Mouse (Mus musculus) stomach, postnatal 0 days (tissue): ENCODE measurements at regions not wholly inside any gene's neighbourhood (a gene's known extent, or its start where the extent isn't known, plus 50 kb on each side); places are given as distances from the start of the nearest gene placed in this dataset.

Experiments used
- ATAC-seq: fragments of 200-750 bp; cut with Nextera tagmentation; 2 replicates; pipeline ENCODE4 v1.8.0; 2017; ENCODE audit not compliant: low FRiP score, low TSS enrichment
- DNase-seq: peaks from one replicate; pipeline ENCODE4 v3.0.0-alpha.2; 2016; ENCODE audit warnings: low spot score
- H3K27ac ChIP-seq: fragments of 300-500 bp; sonication (generic); replicated peaks from 2 replicates; pipeline ENCODE4 v1.5.1; 2014; ENCODE audit warnings: mild to moderate bottlenecking, control low read depth
- H3K27me3 ChIP-seq: fragments of 300-500 bp; sonication (generic); 2 replicates; pipeline ENCODE4 v1.6.1; 2014; ENCODE audit warnings: low read length; ENCODE audit not compliant: control insufficient read depth, insufficient read depth
- H3K36me3 ChIP-seq: fragments of 300-500 bp; sonication (generic); 2 replicates; pipeline ENCODE4 v1.6.1; 2014; ENCODE audit warnings: low read length, mixed read lengths; ENCODE audit not compliant: control insufficient read depth, insufficient read depth
- H3K4me1 ChIP-seq: fragments of 300-500 bp; sonication (generic); replicated peaks from 2 replicates; pipeline ENCODE4 v1.6.1; 2014; ENCODE audit warnings: antibody characterized with exemption; ENCODE audit not compliant: control insufficient read depth, insufficient read depth
- H3K4me2 ChIP-seq: fragments of 300-500 bp; sonication (generic); replicated peaks from 2 replicates; pipeline ENCODE4 v1.6.1; 2014; ENCODE audit warnings: low read depth, mild to moderate bottlenecking, control low read depth, moderate library complexity
- H3K4me3 ChIP-seq: fragments of 300-500 bp; sonication (generic); 2 replicates; pipeline ENCODE4 v1.5.1; 2014; ENCODE audit warnings: low read depth, low read length, control low read depth
- H3K9ac ChIP-seq: fragments of 300-500 bp; sonication (generic); 2 replicates; pipeline ENCODE4 v1.6.1; 2014; ENCODE audit warnings: mild to moderate bottlenecking, low read length, control low read depth, mixed read lengths
- H3K9me3 ChIP-seq: fragments of 300-500 bp; sonication (generic); 2 replicates; pipeline ENCODE4 v1.6.1; 2016; ENCODE audit warnings: low read length; ENCODE audit not compliant: control insufficient read depth
- CTCF ChIP-seq: IDR thresholded peaks from 2 replicates; pipeline ENCODE4 v1.5.1; 2016; ENCODE audit warnings: antibody characterized with exemption, low read depth, mild to moderate bottlenecking, moderate library complexity
- EP300 ChIP-seq: optimal IDR thresholded peaks from 2 replicates; pipeline ENCODE3; 2016; ENCODE audit warnings: antibody characterized with exemption
- WGBS: fragments of 180-500 bp; shearing (Covaris S2); extraction: QIAGEN DNeasy Blood & Tissue Kit; methylation state at CpG from one replicate; pipeline ENCODE4 v1.1.7; 2014; 5-methylcytosine and 5-hydroxymethylcytosine counted together

GRCm38 (mm10) chr10:66951935-66952334 is 144.0 kb upstream of the Jmjd1c start:
- Histone ChIP-seq H3K9me3 (no peaks in the 10 kb centered on the region), H3K4me3 (no peak overlapping the region), H3K9ac (no peak overlapping the region), H3K36me3 (no peaks in the 10 kb centered on the region), H3K4me1 (0 out of 2 replicates have a peak, but pooled peaks cover 2% of the 10 kb centered on the region), H3K4me2 (no peak overlapping the region), H3K27ac (no peak overlapping the region), H3K27me3 (no peaks in the 10 kb centered on the region)
- WGBS, result 49% methylated on average over 9 of the region's 9 CpGs
- no peak for ATAC-seq
- no peak for TF ChIP-seq CTCF
- TF ChIP-seq EP300, result no peak
- no peak for DNase-seq

GRCm38 (mm10) chr10:66953248-66953975 is 142.5 kb upstream of the Jmjd1c start:
- ATAC-seq (no peak), DNase-seq (no peak)
- TF ChIP-seq CTCF (no peak), EP300 (no peak)
- WGBS, result 45% methylated on average over 10 of the region's 10 CpGs
- Histone ChIP-seq H3K9ac (no peak overlapping the region), H3K4me1 (0 out of 2 replicates have a peak, but pooled peaks cover 2% of the 10 kb centered on the region), H3K27me3 (no peaks in the 10 kb centered on the region), H3K27ac (no peak overlapping the region), H3K36me3 (no peaks in the 10 kb centered on the region), H3K4me3 (no peak overlapping the region), H3K9me3 (no peaks in the 10 kb centered on the region), H3K4me2 (no peak overlapping the region)

GRCm38 (mm10) chr10:66953976-66954505 is 141.9 kb upstream of the Jmjd1c start:
- Histone ChIP-seq H3K36me3 (no peaks in the 10 kb centered on the region), H3K27ac (no peak overlapping the region), H3K27me3 (no peaks in the 10 kb centered on the region), H3K4me1 (0 out of 2 replicates have a peak, but pooled peaks cover 2% of the 10 kb centered on the region), H3K9me3 (no peaks in the 10 kb centered on the region), H3K9ac (no peak overlapping the region), H3K4me2 (no peak overlapping the region), H3K4me3 (no peak overlapping the region)
- DNase-seq (no peak), ATAC-seq (no peak)
- 64% methylated on average over 4 of the region's 4 CpGs for WGBS
- TF ChIP-seq CTCF, result no peak
- no peak for TF ChIP-seq EP300

- no peak for TF ChIP-seq EP300
- no peak for TF ChIP-seq CTCF
- no peak for ATAC-seq
- Histone ChIP-seq H3K27me3 (no peaks in the 10 kb centered on the region), H3K9me3 (no peaks in the 10 kb centered on the region), H3K4me1 (0 out of 2 replicates have a peak, but pooled peaks cover 2% of the 10 kb centered on the region), H3K9ac (no peak overlapping the region), H3K36me3 (no peaks in the 10 kb centered on the region), H3K4me3 (no peak overlapping the region), H3K4me2 (no peak overlapping the region), H3K27ac (no peak overlapping the region)
- DNase-seq, result no peak
- WGBS, result 65% methylated on average over 5 of the region's 5 CpGs
Measured at GRCm38 (mm10) chr10:66955430-66955829, 140.5 kb upstream of the Jmjd1c start.

GRCm38 (mm10) chr10:66956619-66957018 is 139.3 kb upstream of the Jmjd1c start:
- Histone ChIP-seq H3K4me1 (0 out of 2 replicates have a peak, but pooled peaks cover 2% of the 10 kb centered on the region), H3K36me3 (no peaks in the 10 kb centered on the region), H3K4me3 (no peak overlapping the region), H3K27me3 (no peaks in the 10 kb centered on the region), H3K9ac (no peak overlapping the region), H3K9me3 (no peaks in the 10 kb centered on the region), H3K4me2 (no peak overlapping the region), H3K27ac (no peak overlapping the region)
- DNase-seq (no peak), ATAC-seq (no peak)
- WGBS, result 90% methylated on average over 4 of the region's 4 CpGs
- TF ChIP-seq CTCF, result no peak
- no peak for TF ChIP-seq EP300

- ATAC-seq (no peak), DNase-seq (no peak)
- Histone ChIP-seq H3K27me3 (no peaks in the 10 kb centered on the region), H3K9me3 (no peaks in the 10 kb centered on the region), H3K4me1 (0 out of 2 replicates have a peak, but pooled peaks cover 2% of the 10 kb centered on the region), H3K9ac (no peak overlapping the region), H3K4me3 (no peak overlapping the region), H3K36me3 (no peaks in the 10 kb centered on the region), H3K4me2 (no peak overlapping the region), H3K27ac (no peak overlapping the region)
- 89% methylated on average over 4 of the region's 4 CpGs for WGBS
- TF ChIP-seq EP300 (no peak), CTCF (no peak)
Measured at GRCm38 (mm10) chr10:66957373-66957772, 138.6 kb upstream of the Jmjd1c start.
